ENCODE assay signal across 22 mouse cellular contexts in genomic region chr11:82168308-82168707, GRCm38 (mm10). TPM values are rescaled to one million over a fixed set of nuclear protein-coding genes. Genes with fewer than 3 reads are reported as not detected.
"Had no signal": no experiment of that assay in that cellular context is flagged by ENCODE, and none has a peak within 500 bp of the region (broad histone marks: within the 10 kb centered on the region; RNA-seq: fewer than 3 reads in every experiment).

No protein-coding gene starts in this region.

- H3K4me3 ChIP-seq: liver, embryonic 15.5 days; megakaryocyte, embryonic 14.5 days; midbrain, embryonic 13.5 days; midbrain, embryonic 15.5 days; neural tube, embryonic 13.5 days; neural tube, embryonic 15.5 days; stomach, embryonic 15.5 days had no signal

- H3K27ac ChIP-seq: liver, embryonic 15.5 days; macrophage; midbrain, embryonic 13.5 days; midbrain, embryonic 15.5 days; neural tube, embryonic 13.5 days; neural tube, embryonic 15.5 days; stomach, embryonic 15.5 days; stomach, postnatal 0 days had no signal

- DNase-seq: liver, postnatal 0 days; lung, embryonic 14.5 days; lung, postnatal 10 days; right cerebral cortex, postnatal 14 days; thymus, adult 2 months; thymus, postnatal 25 days; thymus, postnatal 4 days had no signal

- H3K36me3 ChIP-seq: liver, embryonic 15.5 days; midbrain, embryonic 13.5 days; midbrain, embryonic 15.5 days; neural tube, embryonic 13.5 days; neural tube, embryonic 15.5 days; stomach, embryonic 15.5 days had no signal

- H3K4me1 ChIP-seq: liver, embryonic 15.5 days; midbrain, embryonic 13.5 days; midbrain, embryonic 15.5 days; neural tube, embryonic 13.5 days; stomach, embryonic 15.5 days had no signal

- H3K27me3 ChIP-seq: liver, embryonic 15.5 days; midbrain, embryonic 13.5 days; midbrain, embryonic 15.5 days; neural tube, embryonic 13.5 days; neural tube, embryonic 15.5 days; stomach, embryonic 15.5 days had no signal

RNA-seq across cellular contexts. Expression of gene Ccl8, which starts 53.3 kb away (rescaled TPM):
- total RNA-seq: megakaryocyte progenitor cell, adult 5-6 weeks; midbrain, postnatal 0 days; monocyte, adult 5-6 weeks had no signal
- polyA plus RNA-seq: liver, embryonic 15.5 days; lung, embryonic 14.5 days; lung, embryonic 16.5 days; midbrain, embryonic 11.5 days; midbrain, embryonic 13.5 days; midbrain, embryonic 15.5 days; midbrain, postnatal 0 days; neural tube, embryonic 11.5 days; neural tube, embryonic 13.5 days; neural tube, embryonic 15.5 days; stomach, embryonic 15.5 days; stomach, postnatal 0 days had no signal
